Mouse (Mus musculus) E14TG2a.4 (cell line): ENCODE results near the gene Dchs1.

Source experiments
- CTCF ChIP-seq: conservative IDR thresholded peaks from 2 replicates; pipeline ENCODE4 v1.5.1; 2014; ENCODE audit warnings: low read length
- NANOG ChIP-seq: IDR thresholded peaks from 2 replicates; pipeline ENCODE4 v1.6.1; 2014; ENCODE audit warnings: borderline replicate concordance, low read length, mixed read lengths
- POU5F1 ChIP-seq: IDR thresholded peaks from 2 replicates; pipeline ENCODE4 v1.6.1; 2014; ENCODE audit warnings: low read length, borderline replicate concordance

DNA sequence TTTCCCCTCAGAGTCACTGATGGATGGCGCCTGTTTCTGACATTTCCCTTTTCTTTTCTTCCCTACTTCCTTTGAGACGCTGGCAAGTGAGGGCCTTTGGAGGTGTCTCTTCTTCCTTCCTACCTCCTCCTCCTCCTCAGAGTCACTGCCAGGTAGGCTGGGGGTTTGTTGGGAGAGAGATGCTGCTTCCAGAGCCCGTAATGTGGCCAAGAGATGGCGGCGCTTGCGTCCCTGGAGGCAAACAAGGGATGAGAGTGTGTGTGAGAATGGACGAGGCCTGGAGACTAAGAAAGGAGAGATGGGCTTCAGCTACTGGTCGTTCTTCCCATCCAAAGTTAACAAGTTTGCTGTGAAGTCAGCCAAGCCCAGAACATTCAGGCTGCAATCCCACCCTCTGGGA, 52.6 kb downstream of the Dchs1 start:
- TF ChIP-seq CTCF (no peak), NANOG (no peak), POU5F1 (no peak)
